Mouse (Mus musculus): ENCODE data around the gene Clk4.

Gene Clk4

DNA sequence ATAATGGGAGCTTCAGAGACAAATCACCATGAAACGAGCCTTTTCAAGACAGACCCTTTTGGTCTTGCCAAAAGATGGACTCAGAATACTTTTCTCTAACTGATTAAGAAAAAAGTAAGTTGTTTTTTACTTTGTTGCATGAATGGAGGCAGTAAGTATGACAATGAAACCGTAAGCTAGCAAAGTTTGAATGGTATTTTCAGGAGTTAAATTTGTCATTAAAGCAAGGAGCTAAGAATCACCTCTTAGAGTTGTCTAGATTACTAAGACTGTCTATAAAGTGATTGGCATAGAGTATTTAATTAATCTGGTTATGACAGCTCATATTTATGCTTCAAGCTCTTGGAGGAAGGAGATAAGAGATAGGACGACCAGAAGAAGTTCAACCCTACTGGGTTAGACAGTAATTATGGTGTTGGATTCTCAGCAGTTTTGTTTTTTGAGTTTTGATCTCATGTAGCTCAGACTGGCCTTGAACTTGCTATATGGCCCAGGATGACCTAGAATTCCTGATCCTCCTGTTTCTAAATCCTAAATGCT, at the start of gene Clk4:
Gene Clk4, plus strand, starts transcription at position 51 of the 540 bp plus-strand sequence.
- DNase-seq (ENCODE audit: low spot score): no peak

DNA sequence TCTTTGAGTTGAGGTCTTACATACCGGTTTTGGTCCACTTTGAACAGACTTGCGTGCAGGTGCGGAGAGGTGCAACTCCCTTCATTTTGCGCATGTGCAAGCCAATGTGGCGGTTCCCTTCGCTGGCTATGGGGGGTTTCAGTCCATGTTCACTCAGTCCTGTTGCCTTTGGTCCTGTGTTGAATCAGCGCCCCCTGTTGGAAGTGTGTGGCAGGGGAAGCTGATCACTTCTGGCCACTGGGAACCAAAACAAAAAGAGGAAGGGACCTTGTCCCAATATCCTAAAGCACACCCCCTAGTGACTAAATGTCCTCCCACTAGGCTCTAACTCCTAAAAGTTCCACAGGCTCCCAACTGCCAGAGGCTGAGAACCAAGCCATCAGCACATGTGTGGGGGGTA, 47.5 kb upstream of the Clk4 start:
- DNase-seq (ENCODE audit: low spot score): no peak

DNA sequence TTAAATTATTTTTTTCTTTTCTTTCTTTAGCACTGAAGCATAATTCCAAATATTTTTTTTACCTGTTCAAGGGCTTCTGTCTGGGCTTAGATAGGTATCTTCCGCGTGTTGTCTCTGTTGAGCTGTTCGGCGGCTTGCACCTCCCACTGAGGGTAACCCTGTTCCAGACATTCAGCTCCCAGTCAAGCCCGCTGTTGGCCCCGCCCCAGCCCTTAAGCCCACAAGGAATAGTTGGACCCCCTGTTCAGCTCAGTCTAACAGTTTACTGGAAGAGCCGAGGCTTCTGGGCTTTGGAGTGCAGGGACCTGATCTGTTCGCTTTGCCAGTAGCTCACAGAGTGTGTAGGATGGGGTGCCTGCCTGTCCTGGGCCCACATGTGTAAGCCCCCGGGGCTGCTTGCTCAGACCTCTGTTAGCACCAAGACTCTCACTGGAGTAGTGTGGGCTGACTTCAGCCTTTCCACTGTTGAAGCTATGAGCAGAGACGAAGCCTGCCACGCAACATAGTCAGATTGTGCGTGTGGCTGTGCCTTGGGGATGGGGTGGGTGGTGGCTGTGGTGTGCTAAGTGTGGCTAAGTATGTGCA, 42.0 kb upstream of the Clk4 start:
- no peak for DNase-seq (ENCODE audit: low spot score)

DNA sequence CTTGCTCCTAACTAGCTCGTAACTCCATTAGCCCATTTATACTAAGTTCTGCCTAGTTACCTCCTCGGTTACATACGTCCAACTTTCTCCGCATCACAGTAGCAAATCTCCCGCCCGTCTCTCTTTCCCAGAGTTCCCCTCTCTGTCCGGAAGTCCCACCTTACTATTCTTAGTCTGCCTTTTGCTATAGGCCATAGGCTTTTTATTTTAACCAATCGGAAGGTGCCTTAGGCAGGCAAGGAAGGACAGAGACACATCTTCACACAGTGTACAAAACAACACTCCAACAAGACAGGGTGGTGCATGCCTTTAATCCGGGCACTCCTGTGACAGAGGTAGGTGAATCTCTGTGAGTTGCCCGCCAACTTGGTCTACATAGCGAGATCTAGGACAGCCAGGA, 41.2 kb upstream of the Clk4 start, which contains the start of gene Gm12569:
Gene Gm12569, plus strand, starts transcription at position 166 of the 400 bp plus-strand sequence.
- no peak for DNase-seq (ENCODE audit: low spot score)

DNA sequence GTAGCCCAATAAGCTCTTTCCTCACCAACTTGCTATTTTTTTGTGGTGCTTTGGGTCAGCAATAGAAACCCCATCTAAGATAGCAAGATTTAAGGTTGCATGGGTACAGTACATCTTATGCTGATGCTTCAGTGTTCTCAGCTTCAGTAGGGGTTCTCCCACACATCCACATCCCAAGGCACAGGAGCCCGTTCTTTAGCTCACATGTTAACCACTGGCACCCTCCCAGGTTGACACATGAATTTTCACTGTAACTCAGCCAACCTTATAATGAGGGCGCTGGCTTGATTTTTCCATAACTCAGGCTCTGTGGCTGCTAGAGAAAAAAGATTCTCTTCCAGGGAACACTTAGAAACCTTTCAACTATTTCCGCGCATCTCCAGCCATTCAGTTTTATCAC, 34.4 kb upstream of the Clk4 start:
- DNase-seq (ENCODE audit: low spot score): peak; percentile 4

DNA sequence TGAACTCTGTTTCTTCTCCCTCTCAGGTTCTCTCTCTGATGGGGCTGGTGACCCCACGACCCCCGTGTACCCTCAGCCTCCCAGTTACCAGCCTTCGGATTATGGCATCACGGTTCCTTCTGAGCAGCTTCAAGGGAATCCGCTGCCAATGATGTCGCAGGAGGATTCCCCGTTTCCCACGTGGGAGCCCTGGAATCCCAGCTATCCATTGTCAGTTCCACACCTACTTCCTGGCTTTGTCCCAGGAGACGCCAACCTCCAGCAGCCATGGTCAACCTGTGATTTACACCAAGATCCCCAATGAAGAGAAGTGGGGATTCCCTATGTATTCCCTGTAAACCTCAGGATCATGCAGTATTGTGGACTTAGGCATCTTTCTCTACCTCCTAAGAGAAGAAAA, 26.9 kb upstream of the Clk4 start:
- DNase-seq (ENCODE audit: low spot score): no peak

DNA sequence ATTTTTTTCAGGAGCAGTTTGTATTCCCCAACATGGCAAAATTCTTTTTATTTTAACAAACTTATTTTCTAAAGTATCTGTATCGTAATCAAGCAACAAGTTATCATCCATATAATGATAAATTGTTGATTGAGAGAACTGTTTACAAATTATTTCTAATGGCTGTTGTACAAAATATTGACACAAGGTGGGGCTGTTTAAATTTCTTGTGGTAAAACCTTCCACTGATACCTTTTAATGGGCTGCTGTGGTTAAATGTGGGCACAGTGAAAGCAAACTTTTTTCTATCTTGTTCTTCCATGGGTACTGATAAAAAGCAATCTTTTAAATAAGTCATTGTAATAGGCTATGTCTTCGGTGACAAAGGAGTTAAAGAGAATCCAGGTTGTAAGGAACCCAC, 18.6 kb upstream of the Clk4 start:
- DNase-seq (ENCODE audit: low spot score): no peak

DNA sequence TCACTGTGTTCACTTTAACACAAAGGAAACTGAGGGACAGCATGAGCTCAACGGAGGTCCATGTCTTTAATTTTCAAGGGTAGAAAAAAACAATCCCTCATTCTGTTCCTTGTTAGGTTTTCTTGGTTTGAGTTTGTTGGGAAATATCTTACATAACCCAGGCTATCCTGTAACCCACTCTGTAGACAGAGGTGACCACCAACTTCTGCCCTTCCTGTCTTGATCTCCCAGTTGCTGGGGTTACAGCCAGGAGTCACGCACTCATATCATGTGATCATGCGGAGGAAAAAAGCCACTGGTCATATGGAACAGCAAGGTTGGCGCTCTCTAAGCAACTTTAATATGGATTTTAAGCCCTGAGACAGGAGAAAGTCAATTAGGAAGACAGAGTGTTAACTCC, 4.5 kb upstream of the Clk4 start:
- DNase-seq (ENCODE audit: low spot score): no peak

DNA sequence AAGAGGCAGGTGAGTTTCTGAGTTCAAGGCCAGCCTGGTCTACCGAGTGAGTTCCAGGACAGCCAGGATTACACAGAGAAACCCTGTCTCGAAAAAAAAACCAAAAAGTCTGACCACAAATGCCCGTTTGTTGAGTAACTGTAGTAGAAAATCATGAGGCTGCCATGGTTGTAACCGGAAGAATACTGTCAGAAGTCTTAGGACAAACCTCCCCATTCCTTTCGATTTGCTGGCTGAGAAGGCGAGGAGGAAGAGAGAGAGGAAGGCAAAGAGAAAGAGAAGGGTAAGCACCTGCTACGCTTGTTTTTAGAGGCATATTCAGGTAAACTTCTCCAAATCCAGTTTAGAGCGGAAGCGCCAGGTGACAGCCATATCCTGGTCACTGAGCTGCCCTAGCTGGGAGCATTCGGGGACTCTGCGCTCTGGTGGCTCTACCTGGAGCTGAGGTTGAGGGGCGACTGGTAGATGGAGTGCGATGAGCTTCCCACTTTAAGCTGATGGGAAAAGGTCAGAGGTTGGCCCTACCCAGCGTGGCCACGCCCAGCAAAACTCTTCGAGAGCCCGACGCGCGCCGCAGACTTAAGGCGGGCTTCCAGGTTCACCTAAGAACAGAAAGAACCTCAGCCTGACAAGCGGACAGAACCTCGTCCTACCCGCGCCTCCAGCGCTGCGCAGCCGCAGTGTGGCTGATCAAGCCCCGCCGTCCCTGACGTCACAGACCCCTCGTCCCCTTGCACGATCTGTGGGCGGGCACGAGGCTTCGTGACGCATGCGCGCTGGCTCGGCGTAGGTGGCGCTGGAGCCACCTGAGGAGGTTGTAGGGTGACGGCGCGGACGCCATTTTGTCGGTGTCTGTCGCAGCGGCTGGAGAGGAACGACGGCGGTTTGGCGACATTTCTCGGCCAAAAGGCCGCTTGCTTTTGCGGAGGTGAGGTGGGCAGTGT, 1.1 kb downstream of the Clk4 start, which contains the start of gene BC049762:
Gene BC049762, minus strand, starts transcription at position 705 of the 944 bp plus-strand sequence.
- DNase-seq (ENCODE audit: low spot score): peak; percentile 98

DNA sequence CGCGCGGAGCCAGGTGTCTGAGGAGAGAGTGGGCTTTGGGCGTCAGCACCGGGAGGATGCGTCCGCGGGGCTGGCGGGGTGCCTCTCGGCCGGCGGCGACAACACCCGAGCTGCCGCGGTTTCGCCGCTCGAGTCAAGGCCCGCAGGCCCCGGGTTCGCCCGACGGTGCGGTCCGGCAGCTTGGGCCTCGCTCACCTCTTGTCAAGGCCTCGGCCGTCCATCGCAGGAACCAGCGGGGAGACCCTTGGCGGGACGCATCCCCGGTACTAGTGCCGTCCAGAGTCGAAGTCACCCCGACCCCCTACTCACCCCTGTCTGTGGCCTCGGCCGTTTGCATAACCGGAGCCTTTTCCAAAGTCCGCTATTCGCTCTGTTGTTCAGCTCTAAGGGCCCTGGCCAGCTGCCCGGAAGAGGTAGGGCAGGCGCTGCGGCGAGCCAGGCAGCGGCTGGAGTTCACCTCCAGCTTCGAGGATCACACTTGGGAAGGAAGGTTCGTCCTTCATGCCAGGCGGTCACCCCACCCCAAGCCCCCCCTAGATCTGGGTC, 1.8 kb downstream of the Clk4 start:
- DNase-seq (ENCODE audit: low spot score): peak; percentile 49

DNA sequence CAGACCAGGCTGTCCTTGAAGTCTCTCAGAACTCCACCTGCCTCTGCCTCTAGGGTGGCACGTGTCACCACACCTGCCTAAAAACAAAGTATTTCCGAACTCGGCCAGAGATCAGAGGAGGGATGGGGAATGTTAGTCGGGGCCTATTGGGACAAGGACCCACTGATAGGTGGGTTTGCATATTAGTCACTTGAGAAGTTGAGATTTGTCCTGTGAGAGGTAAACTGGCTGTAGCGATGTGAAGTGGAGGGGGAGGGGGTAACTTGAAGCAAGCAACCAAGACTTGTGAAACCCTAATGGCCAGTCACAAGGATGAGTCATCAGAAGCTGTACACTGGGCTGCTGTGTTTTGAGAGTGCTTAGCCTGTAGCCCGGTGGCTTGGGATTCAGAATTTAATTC, 2.8 kb downstream of the Clk4 start:
- no peak for DNase-seq (ENCODE audit: low spot score)

DNA sequence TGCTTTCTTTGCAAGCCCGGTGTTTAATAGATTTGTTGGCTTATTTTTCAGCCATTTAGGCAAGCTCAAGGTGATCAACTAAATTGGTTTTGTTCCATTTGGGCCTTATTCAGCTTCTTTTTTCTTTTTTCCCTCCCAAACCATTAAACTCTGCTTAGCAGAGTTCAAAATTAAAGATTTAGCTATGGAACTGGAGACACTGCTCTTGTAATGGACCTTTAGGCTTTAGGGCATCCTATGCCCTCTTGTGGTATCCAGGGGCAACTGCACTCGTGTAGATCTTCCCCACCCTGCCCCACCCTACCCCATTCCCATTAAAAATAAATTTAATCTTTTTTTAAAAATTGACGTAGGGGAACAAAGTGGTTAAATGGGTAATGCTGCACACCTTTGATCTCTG, 3.8 kb downstream of the Clk4 start:
- DNase-seq (ENCODE audit: low spot score): no peak

DNA sequence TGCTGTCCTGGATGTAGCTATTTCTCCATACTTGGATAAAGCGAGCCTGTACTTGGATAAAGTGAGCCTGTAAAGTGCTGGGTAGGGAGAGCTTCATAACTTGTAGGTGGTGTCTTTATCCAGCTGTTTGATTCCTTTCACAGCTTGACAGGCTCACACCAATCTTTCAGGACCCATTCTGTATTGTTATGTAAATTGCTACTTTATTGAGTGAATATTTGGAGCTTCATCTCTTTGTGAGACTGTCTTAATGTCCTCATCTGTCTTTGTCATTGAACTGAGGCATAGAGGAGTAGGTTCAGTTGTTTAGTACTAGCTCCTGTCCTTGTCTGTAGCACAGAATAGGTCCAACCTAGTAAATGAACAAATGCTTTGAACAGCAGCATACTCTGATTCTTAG, 12.9 kb downstream of the Clk4 start:
- DNase-seq (ENCODE audit: low spot score): no peak

DNA sequence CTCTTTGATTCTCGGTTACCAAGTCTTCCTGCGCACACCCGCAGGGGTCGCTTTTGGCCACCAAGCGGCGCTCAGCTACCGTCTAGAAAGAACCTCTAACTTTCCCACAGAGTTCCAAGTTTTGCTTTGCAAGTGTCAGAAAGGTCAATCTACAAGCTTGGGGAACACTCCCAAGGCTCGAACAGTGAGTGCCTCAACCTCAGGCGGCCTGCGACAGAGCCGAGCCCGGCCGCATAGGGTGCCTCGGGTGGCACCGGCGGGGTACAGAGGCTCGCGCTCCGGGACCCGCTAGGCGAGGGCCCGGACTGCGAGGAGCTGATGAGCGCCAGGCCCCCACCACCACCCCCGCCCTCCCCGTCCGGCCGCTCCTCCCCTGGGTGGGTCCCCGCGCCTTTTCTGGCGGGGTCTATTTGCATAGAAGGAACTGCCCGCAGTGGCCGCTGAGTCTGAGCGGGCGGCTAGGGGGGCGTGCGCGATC, 28.1 kb downstream of the Clk4 start, which contains the start of gene Col23a1:
Gene Col23a1, plus strand, starts transcription at position 357 of the 478 bp plus-strand sequence.
- peak; percentile 66 for DNase-seq (ENCODE audit: low spot score)

DNA sequence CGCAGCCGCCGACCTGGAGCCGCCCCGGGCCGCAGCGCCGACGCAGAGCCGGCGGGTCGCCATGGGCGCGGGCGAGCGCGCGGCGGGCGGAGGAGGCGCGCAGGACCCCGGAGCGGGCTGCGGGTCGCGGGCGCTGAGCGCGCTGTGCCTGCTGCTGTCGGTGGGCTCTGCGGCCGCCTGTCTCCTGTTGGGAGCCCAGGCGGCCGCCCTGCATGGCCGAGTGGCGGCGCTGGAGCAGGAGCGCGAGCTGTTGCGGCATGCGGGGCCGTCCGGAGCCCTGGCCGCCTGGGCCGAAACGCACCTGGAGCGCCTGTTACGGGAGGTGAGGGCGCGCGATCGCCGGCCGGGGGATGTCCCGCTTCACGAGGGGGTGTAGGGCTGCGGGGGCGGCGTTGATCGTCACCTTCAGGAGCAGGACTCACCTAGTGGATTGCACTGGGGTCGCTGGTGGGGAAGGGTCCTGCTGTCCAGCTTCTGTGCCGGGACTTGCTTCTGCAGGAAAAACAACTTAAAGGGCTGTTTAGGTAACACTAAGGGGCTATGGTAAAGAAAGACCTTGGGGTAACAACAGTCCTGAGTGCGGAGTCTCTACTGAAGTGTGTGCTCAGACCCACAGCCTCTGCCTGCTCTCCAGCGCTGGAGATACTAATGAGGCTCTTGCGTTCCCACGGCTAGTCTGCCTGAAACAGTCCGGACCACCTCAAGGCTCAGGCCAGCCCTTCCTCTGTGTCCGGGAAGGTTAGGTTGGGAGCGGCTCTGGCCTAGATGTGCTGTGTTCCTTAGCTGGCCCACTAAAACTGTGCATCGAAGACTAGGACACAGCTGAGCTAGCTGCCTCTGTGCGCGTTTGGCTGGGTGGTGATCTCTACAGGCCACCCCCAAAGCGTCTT, 28.8 kb downstream of the Clk4 start:
- peak; percentile 43 for DNase-seq (ENCODE audit: low spot score)

DNA sequence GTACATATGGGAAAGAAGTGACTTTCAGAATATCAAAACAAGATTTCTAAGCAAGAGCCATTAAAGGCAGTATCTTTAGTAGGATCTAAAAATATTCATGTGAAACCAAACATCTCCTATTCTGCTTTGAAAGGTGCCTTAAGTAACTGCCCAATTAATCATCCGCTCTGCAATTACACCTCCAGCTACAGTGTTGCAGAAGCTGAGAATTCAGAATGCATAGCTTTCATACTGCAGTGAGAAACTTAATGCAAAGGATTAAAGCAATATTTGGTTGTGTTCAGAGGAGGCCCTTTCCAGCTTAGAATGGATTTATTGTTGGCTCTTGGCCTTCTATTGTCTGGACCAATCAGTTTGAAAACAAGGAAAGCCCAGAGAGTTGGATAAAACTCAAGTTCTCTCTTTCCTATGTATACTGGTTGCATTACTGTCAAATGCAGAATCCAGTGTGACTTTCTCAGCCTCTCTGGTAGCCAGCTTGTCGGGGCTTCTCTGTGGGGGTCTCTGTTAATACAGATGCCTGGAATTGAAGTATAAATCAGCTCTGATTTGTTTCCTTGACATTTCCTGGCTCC, 32.5 kb downstream of the Clk4 start:
- DNase-seq (ENCODE audit: low spot score): no peak

DNA sequence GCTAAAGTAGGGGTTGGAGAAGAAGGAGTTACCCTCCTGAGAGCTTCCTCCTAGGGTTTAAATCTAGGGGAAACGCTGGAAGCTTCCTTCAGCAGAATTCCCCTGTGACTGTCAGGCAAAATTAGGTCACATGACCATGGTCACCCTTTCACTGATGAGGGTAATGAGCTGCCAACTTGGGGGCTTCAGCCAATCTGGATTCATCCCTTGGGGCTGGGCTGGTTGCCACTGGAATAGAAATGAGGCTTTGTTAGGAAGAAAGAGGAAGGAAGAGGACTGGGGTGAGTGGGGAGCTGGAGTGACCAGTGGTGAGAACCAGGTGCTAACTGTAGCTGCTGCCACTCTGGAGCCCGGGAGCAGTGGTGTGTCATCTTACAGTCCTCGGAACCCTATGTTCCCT, 34.2 kb downstream of the Clk4 start:
- no peak for DNase-seq (ENCODE audit: low spot score)

DNA sequence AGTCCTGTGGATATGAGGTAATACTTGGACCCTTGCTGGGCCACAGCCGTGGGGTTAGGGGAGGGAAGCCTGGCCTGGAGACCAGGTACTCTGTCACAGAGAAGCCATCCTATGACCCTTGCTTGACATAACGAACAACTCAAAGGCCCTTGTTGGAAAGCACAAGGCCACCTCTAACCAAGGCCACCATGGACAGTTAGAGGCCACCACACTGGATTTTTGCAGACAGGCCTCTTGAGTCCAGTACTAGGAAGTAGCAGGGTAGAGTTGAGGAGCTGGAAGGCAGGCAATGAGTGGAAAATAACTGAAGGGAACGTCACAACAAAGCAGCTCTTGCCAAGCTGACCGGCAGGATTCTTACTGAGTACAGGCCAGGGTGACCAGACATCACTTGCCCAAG, 37.2 kb downstream of the Clk4 start:
- no peak for DNase-seq (ENCODE audit: low spot score)

DNA sequence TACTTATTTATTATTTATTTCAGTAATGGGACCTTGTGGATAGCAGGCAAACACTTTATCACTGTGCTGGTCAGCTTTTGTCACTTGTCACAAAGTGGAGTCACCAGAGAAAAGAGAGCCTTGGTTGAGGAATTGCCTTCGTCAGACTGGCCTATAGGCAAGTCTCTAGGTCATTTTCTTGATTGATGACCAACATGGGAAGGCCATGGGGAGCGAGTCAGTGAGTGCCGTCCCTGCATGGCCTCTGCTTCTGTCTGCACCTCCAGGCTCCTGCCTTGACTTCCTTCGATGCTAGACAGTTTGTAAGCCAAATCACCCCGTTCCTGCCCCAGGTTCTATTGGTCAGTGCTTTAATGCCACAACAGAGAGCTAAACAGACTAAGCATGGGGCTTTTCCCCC, 40.9 kb downstream of the Clk4 start:
- DNase-seq (ENCODE audit: low spot score): no peak

DNA sequence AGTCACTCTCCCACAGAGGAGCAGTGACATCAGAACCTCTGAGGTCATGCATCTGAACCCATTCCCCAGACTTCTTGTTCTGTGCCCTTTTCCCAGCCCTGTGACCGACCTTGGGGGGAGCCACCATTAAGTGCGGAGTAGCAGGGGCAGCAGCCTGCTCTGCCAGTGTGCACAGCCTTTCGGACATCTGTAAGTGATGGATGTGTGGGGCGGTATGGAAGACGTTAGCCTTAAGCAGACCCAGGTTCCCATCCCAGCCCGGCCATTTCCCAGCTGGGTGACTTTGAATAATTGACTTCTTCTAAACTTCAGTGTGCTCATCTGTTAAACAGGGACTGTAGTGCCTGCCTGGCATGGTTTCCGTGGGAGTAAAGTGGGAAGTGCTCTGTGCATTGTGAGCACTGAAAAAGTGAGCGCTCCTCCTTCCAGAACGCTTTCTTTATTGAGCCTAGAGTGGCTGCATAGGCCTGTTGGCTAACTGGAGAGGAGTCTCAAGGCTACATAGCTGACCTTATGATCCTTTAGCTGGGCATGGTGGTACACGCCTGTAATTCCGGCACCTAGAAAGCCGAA, 42.5 kb downstream of the Clk4 start:
- DNase-seq (ENCODE audit: low spot score): no peak

DNA sequence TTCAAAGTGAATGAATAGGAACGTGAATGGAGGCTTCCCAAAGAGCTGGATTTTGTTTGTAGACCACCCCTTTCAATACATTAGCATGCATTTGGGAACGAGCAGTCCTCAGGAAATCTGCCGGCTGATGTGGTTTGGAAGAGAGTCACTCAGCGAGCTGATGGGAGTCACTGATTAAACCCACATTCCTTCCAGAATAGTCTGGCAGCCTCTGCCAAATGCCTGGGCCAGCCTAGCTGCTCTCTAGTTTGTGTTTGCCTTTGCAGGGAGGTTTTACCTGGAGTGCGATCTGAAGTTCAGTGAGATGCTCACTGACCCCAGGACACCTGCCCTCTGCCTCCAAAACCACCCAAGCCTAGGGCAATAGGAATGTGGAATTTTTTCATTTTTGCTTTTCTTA, 46.8 kb downstream of the Clk4 start:
- no peak for DNase-seq (ENCODE audit: low spot score)

Data from ovary, postnatal 14 days (tissue).